ENCODE assay signal across 18 mouse cellular contexts in genomic region chr6:83083497-83083896, GRCm38 (mm10). TPM values are rescaled to one million over a fixed set of nuclear protein-coding genes. Genes with fewer than 3 reads are reported as not detected.
DNase-seq lines count a peak whose midpoint lies in the region; ATAC-seq and TF ChIP-seq lines count a peak whose summit lies in the region.
"Had no signal": no experiment of that assay in that cellular context is flagged by ENCODE, and none has a peak within 500 bp of the region (broad histone marks: within the 10 kb centered on the region; RNA-seq: fewer than 3 reads in every experiment).

No protein-coding gene starts in this region.

- TF ChIP-seq EP300 in liver, postnatal 0 days (IDR thresholded peaks at IDR 0.05; ENCODE audit: low read depth), result no peak

- no peak overlapping the region for H3K9ac ChIP-seq in kidney, embryonic 15.5 days
- H3K9ac ChIP-seq in liver, postnatal 0 days (replicated peaks), result no peak overlapping the region
- no peak overlapping the region for H3K9ac ChIP-seq in liver, embryonic 11.5 days (ENCODE audit: low read depth, low read length)
- H3K9ac ChIP-seq in embryonic facial prominence, embryonic 12.5 days, result peak overlapping the region; percentile 27; the same call in 1 of the 2 replicates
- H3K9ac ChIP-seq in limb, embryonic 15.5 days, result 0 out of 2 replicates have a peak overlapping the region, but pooled peaks have one; percentile 4
- H3K9ac ChIP-seq: forebrain, embryonic 13.5 days; forebrain, postnatal 0 days; heart, embryonic 12.5 days had no signal

- DNase-seq in kidney, postnatal 25 days, result no peak
- DNase-seq in liver, postnatal 0 days, result no peak
- DNase-seq in liver, embryonic 11.5 days (ENCODE audit: low spot score), result no peak
- no peak for DNase-seq in frontal cortex, postnatal 10 days (ENCODE audit: low spot score in 2 of 2)
- DNase-seq: adrenal gland, postnatal 36 days; cerebellum, adult 2 months; cerebellum, postnatal 10 days; forebrain, postnatal 0 days; gastrocnemius, adult 2 months; gastrocnemius, postnatal 25 days had no signal

- H3K4me1 ChIP-seq in kidney, embryonic 15.5 days, result peaks cover 79% of the 10 kb centered on the region
- H3K4me1 ChIP-seq in liver, postnatal 0 days (ENCODE audit: insufficient read depth), result peaks cover 25% of the 10 kb centered on the region
- peaks cover 11% of the 10 kb centered on the region for H3K4me1 ChIP-seq in liver, embryonic 11.5 days (replicated peaks; ENCODE audit: control insufficient read depth, insufficient read depth, low read length)
- H3K4me1 ChIP-seq in embryonic facial prominence, embryonic 12.5 days, result peaks cover 43% of the 10 kb centered on the region
- H3K4me1 ChIP-seq in limb, embryonic 15.5 days, result peaks cover 41% of the 10 kb centered on the region

- 20% methylated on average over 5 of the region's 5 CpGs for WGBS in kidney, embryonic 15.5 days
- 29% methylated on average over 5 of the region's 5 CpGs for WGBS in liver, postnatal 0 days (ENCODE audit: insufficient replicate concordance)
- WGBS in liver, embryonic 11.5 days, result 19% methylated on average over 5 of the region's 5 CpGs
- WGBS in embryonic facial prominence, embryonic 12.5 days, result 12% methylated on average over 5 of the region's 5 CpGs
- 26% methylated on average over 5 of the region's 5 CpGs for WGBS in limb, embryonic 15.5 days

- H3K27me3 ChIP-seq in kidney, embryonic 15.5 days, result peaks cover 58% of the 10 kb centered on the region
- H3K27me3 ChIP-seq in liver, postnatal 0 days (ENCODE audit: insufficient read depth, low read length), result peaks cover 55% of the 10 kb centered on the region
- H3K27me3 ChIP-seq in liver, embryonic 11.5 days (replicated peaks; ENCODE audit: control insufficient read depth, insufficient read depth, low read length), result peaks cover 64% of the 10 kb centered on the region
- peaks cover 67% of the 10 kb centered on the region for H3K27me3 ChIP-seq in embryonic facial prominence, embryonic 12.5 days
- peaks cover 58% of the 10 kb centered on the region for H3K27me3 ChIP-seq in limb, embryonic 15.5 days

- no peak for ATAC-seq in kidney, embryonic 15.5 days (replicated peaks; ENCODE audit: low FRiP score)
- ATAC-seq in liver, postnatal 0 days, result peak; percentile 58
- no peak for ATAC-seq in liver, embryonic 11.5 days (replicated peaks; ENCODE audit: low FRiP score)
- no peak for ATAC-seq in embryonic facial prominence, embryonic 12.5 days (ENCODE audit: insufficient number of reproducible peaks, insufficient read depth, low FRiP score, low TSS enrichment)
- ATAC-seq in limb, embryonic 15.5 days (ENCODE audit: insufficient number of reproducible peaks, low FRiP score, low TSS enrichment, low read depth), result no peak
- ATAC-seq: forebrain, embryonic 13.5 days; forebrain, postnatal 0 days; hindbrain, embryonic 16.5 days; inflammation-experienced regulatory T-cells, adult 6 months had no signal

- H3K36me3 ChIP-seq in kidney, embryonic 15.5 days, result peaks cover 29% of the 10 kb centered on the region
- peaks cover 2% of the 10 kb centered on the region; the same call in 1 of the 2 replicates for H3K36me3 ChIP-seq in liver, postnatal 0 days (replicated peaks; ENCODE audit: insufficient read depth, low read length)
- H3K36me3 ChIP-seq in liver, embryonic 11.5 days (ENCODE audit: control insufficient read depth, insufficient read depth, low read length), result peaks cover 12% of the 10 kb centered on the region; the same call in 1 of the 2 replicates
- H3K36me3 ChIP-seq in embryonic facial prominence, embryonic 12.5 days, result peaks cover 22% of the 10 kb centered on the region
- H3K36me3 ChIP-seq in limb, embryonic 15.5 days, result peaks cover 28% of the 10 kb centered on the region

- peak overlapping the region; percentile 65 for H3K27ac ChIP-seq in kidney, embryonic 15.5 days
- H3K27ac ChIP-seq in liver, postnatal 0 days (ENCODE audit: low read depth), result no peak overlapping the region
- no peak overlapping the region for H3K27ac ChIP-seq in liver, embryonic 11.5 days (ENCODE audit: low read depth, low read length)
- H3K27ac ChIP-seq in embryonic facial prominence, embryonic 12.5 days, result no peak overlapping the region
- H3K27ac ChIP-seq in limb, embryonic 15.5 days, result no peak overlapping the region
- H3K27ac ChIP-seq: forebrain, embryonic 13.5 days; gastrocnemius, adult 2 months; hindbrain, embryonic 10.5 days had no signal

- TF ChIP-seq CTCF in liver, postnatal 0 days (IDR thresholded peaks at IDR 0.05; ENCODE audit: low read depth), result no peak

- no peak overlapping the region for H3K4me3 ChIP-seq in kidney, embryonic 15.5 days (replicated peaks)
- no peak overlapping the region for H3K4me3 ChIP-seq in liver, postnatal 0 days (ENCODE audit: low read depth, low read length)
- no peak overlapping the region for H3K4me3 ChIP-seq in liver, embryonic 11.5 days (ENCODE audit: low read depth, low read length)
- 0 out of 2 replicates have a peak overlapping the region, but pooled peaks have one; percentile 5 for H3K4me3 ChIP-seq in embryonic facial prominence, embryonic 12.5 days
- H3K4me3 ChIP-seq in limb, embryonic 15.5 days, result no peak overlapping the region
- H3K4me3 ChIP-seq: forebrain, embryonic 13.5 days; gastrocnemius, adult 2 months; heart, embryonic 12.5 days; hindbrain, embryonic 10.5 days had no signal

- no peaks in the 10 kb centered on the region for H3K9me3 ChIP-seq in kidney, embryonic 15.5 days (replicated peaks)
- no peaks in the 10 kb centered on the region for H3K9me3 ChIP-seq in liver, postnatal 0 days (ENCODE audit: low read length)
- H3K9me3 ChIP-seq in liver, embryonic 11.5 days (ENCODE audit: control insufficient read depth, low read length), result no peaks in the 10 kb centered on the region
- H3K9me3 ChIP-seq in embryonic facial prominence, embryonic 12.5 days, result no peaks in the 10 kb centered on the region
- H3K9me3 ChIP-seq in limb, embryonic 15.5 days, result no peaks in the 10 kb centered on the region
- H3K9me3 ChIP-seq: forebrain, embryonic 13.5 days; heart, embryonic 12.5 days; hindbrain, embryonic 10.5 days had no signal

- peak overlapping the region; percentile 33; the same call in 1 of the 2 replicates for H3K4me2 ChIP-seq in kidney, embryonic 15.5 days
- no peak overlapping the region for H3K4me2 ChIP-seq in liver, postnatal 0 days (ENCODE audit: low read depth, low read length)
- H3K4me2 ChIP-seq in liver, embryonic 11.5 days, result no peak overlapping the region
- H3K4me2 ChIP-seq in embryonic facial prominence, embryonic 12.5 days (replicated peaks), result no peak overlapping the region
- H3K4me2 ChIP-seq in limb, embryonic 15.5 days, result no peak overlapping the region
- H3K4me2 ChIP-seq: forebrain, embryonic 13.5 days; heart, embryonic 12.5 days had no signal

RNA-seq across cellular contexts. Expression of gene Lbx2, which starts 2.7 kb away (rescaled TPM):
- 7.5 and 9.6 TPM in 2 replicates for polyA plus RNA-seq in kidney, embryonic 15.5 days (2015; fragmentation: Nextera tagmentation; extraction: Ambion mirVana)
- 0.40 and 0.51 TPM in 2 replicates for polyA plus RNA-seq in liver, postnatal 0 days (2015; fragmentation: Nextera tagmentation; extraction: Ambion mirVana)
- polyA plus RNA-seq in liver, embryonic 11.5 days (2014; fragmentation: Nextera tagmentation; extraction: Ambion mirVana), result 0.53 and 0.73 TPM in 2 replicates
- 0.57 and 1.1 TPM in 2 replicates for polyA plus RNA-seq in embryonic facial prominence, embryonic 12.5 days (2016; fragmentation: Nextera tagmentation; extraction: Ambion mirVana)
- 0.41 and 0.50 TPM in 2 replicates for polyA plus RNA-seq in limb, embryonic 15.5 days (2015; fragmentation: Nextera tagmentation; extraction: Ambion mirVana)
- polyA plus RNA-seq: hindbrain, embryonic 16.5 days; inflammation-experienced regulatory T-cells, adult 6 months had no signal

RNA-seq across cellular contexts. Expression of gene Pcgf1, which starts 5.8 kb away (rescaled TPM):
- polyA plus RNA-seq in kidney, embryonic 15.5 days (2015; fragmentation: Nextera tagmentation; extraction: Ambion mirVana), result 36.5 and 37.8 TPM in 2 replicates
- 11.6 and 11.7 TPM in 2 replicates for polyA plus RNA-seq in liver, postnatal 0 days (2015; fragmentation: Nextera tagmentation; extraction: Ambion mirVana)
- 25.0 and 27.8 TPM in 2 replicates for polyA plus RNA-seq in liver, embryonic 11.5 days (2014; fragmentation: Nextera tagmentation; extraction: Ambion mirVana)
- 41.0 and 44.4 TPM in 2 replicates for polyA plus RNA-seq in embryonic facial prominence, embryonic 12.5 days (2016; fragmentation: Nextera tagmentation; extraction: Ambion mirVana)
- 29.2 and 31.9 TPM in 2 replicates for polyA plus RNA-seq in limb, embryonic 15.5 days (2015; fragmentation: Nextera tagmentation; extraction: Ambion mirVana)

RNA-seq across cellular contexts. Expression of gene Tlx2, which starts 13.4 kb away (rescaled TPM):
- polyA plus RNA-seq in kidney, embryonic 15.5 days (2015; fragmentation: Nextera tagmentation; extraction: Ambion mirVana), result 0.69 and 3.6 TPM in 2 replicates
- not detected in 2 replicates for polyA plus RNA-seq in liver, postnatal 0 days (2015; fragmentation: Nextera tagmentation; extraction: Ambion mirVana)
- polyA plus RNA-seq in liver, embryonic 11.5 days (2014; fragmentation: Nextera tagmentation; extraction: Ambion mirVana), result 0.30 and 0.95 TPM in 2 replicates
- polyA plus RNA-seq in embryonic facial prominence, embryonic 12.5 days (2016; fragmentation: Nextera tagmentation; extraction: Ambion mirVana), result 8.2 and 11.8 TPM in 2 replicates
- polyA plus RNA-seq in limb, embryonic 15.5 days (2015; fragmentation: Nextera tagmentation; extraction: Ambion mirVana), result not detected in 2 replicates
- polyA plus RNA-seq: cerebellum, adult 2 months; forebrain, embryonic 13.5 days; forebrain, postnatal 0 days; inflammation-experienced regulatory T-cells, adult 6 months had no signal

RNA-seq across cellular contexts. Expression of gene Ccdc142, which starts 17.9 kb away (rescaled TPM):
- polyA plus RNA-seq in kidney, embryonic 15.5 days (2015; fragmentation: Nextera tagmentation; extraction: Ambion mirVana), result 2.7 and 3.3 TPM in 2 replicates
- 0.54 and 0.71 TPM in 2 replicates for polyA plus RNA-seq in liver, postnatal 0 days (2015; fragmentation: Nextera tagmentation; extraction: Ambion mirVana)
- polyA plus RNA-seq in liver, embryonic 11.5 days (2014; fragmentation: Nextera tagmentation; extraction: Ambion mirVana), result 2.0 and 2.5 TPM in 2 replicates
- polyA plus RNA-seq in embryonic facial prominence, embryonic 12.5 days (2016; fragmentation: Nextera tagmentation; extraction: Ambion mirVana), result 2.9 and 4.1 TPM in 2 replicates
- 2.0 and 2.5 TPM in 2 replicates for polyA plus RNA-seq in limb, embryonic 15.5 days (2015; fragmentation: Nextera tagmentation; extraction: Ambion mirVana)

RNA-seq across cellular contexts. Expression of gene Gm42688, which starts 17.9 kb away (rescaled TPM):
- 2.9 and 3.0 TPM in 2 replicates for polyA plus RNA-seq in kidney, embryonic 15.5 days (2015; fragmentation: Nextera tagmentation; extraction: Ambion mirVana)
- 0.85 and 0.92 TPM in 2 replicates for polyA plus RNA-seq in liver, postnatal 0 days (2015; fragmentation: Nextera tagmentation; extraction: Ambion mirVana)
- 2.7 and 2.9 TPM in 2 replicates for polyA plus RNA-seq in liver, embryonic 11.5 days (2014; fragmentation: Nextera tagmentation; extraction: Ambion mirVana)
- polyA plus RNA-seq in embryonic facial prominence, embryonic 12.5 days (2016; fragmentation: Nextera tagmentation; extraction: Ambion mirVana), result 3.5 and 4.2 TPM in 2 replicates
- polyA plus RNA-seq in limb, embryonic 15.5 days (2015; fragmentation: Nextera tagmentation; extraction: Ambion mirVana), result 2.5 and 3.5 TPM in 2 replicates

Comparison
In these comparisons a context has a peak if more than half of its experiments do, and no peak if none do; other contexts are left out.
1. H3K9ac ChIP-seq: peak in embryonic facial prominence, embryonic 12.5 days (single experiment) and limb, embryonic 15.5 days (single experiment); none in kidney, embryonic 15.5 days (single experiment), liver, postnatal 0 days (single experiment) and liver, embryonic 11.5 days (single experiment).